Mouse (Mus musculus) monocyte, adult 5-6 weeks (primary cell): ENCODE results near the gene Tns4. TPM values are rescaled to one million over a fixed set of nuclear protein-coding genes. Genes with fewer than 3 reads are reported as not detected.

Source experiments
- ATAC-seq: fragments of 153-309, 156-312 bp; replicated peaks from 2 replicates; pipeline ENCODE4 v1.8.0; 2017; ENCODE audit warnings: mild to moderate bottlenecking; ENCODE audit not compliant: low TSS enrichment, insufficient number of reproducible peaks, severe bottlenecking, poor library complexity, low FRiP score
- total RNA-seq: library from RNA; stranded (forward); fragments of 200-1000, 200-491, 200-594 nt; gene quantifications from 3 replicates; pipeline ENCODE4 v1.2.3, GENCODE M21; 2017

Tns4 gene
- total RNA-seq, 1 experiment from 2014 or later = 4.2 TPM

DNA sequence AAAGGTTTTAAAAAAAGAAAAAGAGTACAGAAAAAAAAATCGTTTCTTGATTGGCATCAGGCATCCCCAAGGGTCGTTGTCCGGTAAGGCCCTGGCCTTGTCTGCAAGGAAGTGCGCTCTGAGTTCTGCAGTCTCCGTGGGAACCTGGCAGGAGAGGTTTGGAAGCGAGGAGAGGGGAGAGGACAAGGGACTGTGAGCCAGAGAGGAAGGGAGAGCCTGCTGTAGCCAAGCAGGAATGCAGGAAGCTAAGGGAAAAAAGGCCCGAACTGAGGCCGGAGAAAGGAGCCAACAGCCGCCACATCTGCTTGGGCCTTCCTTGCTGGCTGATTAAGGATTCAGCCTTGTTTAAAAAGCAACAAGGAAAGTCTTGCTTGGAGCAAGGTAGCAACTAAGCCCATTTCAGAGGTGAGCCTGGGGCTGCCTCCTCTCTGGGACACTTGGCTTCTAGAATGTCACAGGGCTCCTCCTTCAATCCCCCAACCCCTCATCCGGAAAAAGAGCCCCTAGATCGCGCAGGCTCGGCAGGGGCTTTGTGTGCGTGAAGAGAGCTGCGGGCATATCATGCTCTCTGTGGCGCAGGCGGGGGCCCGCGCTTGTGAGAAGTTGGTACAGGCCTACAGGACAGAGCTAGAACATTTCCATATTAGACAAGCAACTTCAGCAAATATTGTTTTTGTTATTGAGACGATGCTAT is 31.6 kb upstream of the Tns4 start:
- no peak for ATAC-seq

- no peak for ATAC-seq
These were observed 29.9 kb upstream of the Tns4 start for GRCm38 (mm10) chr11:99118963-99119362.

DNA sequence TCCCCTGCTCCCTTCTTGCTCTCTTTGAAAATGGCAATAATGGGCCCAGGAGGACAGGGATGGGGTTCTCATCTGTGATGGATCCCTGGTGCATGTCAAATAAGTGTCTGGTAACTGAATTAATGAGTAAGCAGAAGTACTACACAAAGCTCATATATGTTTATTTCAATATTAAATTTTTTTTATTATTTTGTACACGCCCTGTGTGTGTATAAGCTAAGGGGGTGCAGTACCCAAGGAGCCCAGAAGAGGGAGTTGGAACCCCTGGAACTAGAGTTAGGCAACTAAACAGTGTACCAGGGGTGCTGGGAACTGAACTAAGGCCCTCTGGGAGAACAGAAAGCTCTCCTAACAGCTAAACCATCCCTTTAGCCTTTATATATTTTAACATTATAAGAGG is 29.3 kb upstream of the Tns4 start:
- no peak for ATAC-seq

- ATAC-seq = no peak
These were observed 28.8 kb upstream of the Tns4 start for GRCm38 (mm10) chr11:99117907-99118306.

DNA sequence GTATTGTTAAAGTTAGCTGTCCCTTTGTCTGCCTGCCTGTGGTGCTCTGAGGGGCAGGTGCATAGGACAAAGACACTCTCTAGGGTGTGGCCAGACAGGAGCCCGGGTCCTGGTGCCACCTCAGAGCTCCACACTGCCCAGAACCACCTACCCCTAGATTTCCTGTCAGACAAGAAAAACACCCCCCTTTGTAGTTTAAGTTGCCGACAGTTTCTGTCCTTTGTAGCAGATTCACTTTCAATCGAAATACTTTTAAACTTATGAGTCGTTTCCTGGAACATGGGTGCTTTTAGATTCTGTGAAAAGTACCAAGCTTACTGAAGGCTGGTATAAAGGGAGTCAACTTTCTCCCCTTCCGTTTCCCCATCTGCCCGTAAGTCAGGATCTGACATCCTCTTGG is 26.8 kb upstream of the Tns4 start:
- ATAC-seq = no peak

- no peak for ATAC-seq
These were observed 24.0 kb upstream of the Tns4 start for GRCm38 (mm10) chr11:99113111-99113510.

DNA sequence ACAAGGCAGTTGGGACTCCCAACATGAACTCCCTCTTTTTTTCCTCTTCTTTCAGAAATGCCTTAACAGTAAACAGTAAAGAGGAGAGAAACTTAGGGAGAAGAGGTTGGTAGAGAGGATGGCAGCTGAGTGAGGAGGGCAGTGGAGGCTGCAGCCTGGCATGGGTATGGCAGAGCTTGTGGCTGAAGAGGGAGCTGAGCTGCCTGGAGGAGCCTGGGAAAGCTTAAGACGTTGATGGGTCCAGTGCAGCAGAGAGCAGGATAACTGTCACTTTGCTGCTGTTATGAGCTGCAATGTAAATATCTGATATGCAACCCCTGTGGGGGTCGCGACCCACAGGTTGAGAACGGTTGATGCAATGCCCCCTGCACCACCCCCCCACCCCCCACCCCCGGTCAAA is 23.6 kb upstream of the Tns4 start:
- 0 out of 2 replicates have a peak, but pooled peaks have one; percentile 27 for ATAC-seq

- no peak for ATAC-seq
These were observed 22.5 kb upstream of the Tns4 start for GRCm38 (mm10) chr11:99111631-99112030.

DNA sequence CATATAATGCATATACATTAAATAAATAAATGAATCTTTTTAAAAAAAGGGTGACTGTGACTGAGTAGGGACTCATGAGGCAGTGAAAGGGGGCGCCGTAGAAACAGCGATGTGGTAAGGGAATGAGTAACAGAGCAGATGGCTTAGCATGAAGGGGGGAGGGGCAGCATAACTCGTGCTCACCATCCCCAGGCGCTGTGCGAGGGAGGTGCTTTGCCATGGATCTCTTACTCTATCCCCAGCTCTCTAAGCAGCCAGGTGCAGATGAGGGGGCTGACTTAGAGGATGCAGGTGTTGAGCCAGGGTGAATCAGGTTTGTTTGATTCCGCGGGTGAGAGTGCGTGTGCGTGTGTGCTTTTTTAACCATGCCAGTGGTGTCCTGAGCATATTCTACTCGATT is 22.0 kb upstream of the Tns4 start:
- ATAC-seq = no peak

GRCm38 (mm10) chr11:99110370-99111110 is 21.4 kb upstream of the Tns4 start:
- no peak for ATAC-seq

DNA sequence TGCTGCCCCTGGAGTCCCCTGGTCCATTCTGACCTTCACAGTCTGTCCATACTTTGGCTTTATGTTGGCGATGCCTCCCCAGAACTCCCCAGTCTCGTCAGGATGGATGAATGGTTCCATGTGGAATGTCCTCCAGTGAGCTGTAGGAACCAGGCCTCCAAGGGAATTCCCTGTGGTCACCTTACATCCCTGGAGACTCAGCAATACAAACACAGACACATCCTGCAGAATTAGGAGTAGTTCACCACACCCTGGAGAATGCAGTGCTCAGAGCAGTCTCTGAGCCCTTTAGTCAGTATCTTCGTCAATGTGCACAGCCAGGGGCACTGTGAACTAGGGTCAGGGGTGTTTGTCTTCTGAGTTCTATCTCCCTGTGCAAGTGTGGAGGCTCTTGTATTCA is 19.2 kb upstream of the Tns4 start:
- ATAC-seq = no peak

GRCm38 (mm10) chr11:99105981-99106726 is 17.0 kb upstream of the Tns4 start:
- ATAC-seq = no peak

DNA sequence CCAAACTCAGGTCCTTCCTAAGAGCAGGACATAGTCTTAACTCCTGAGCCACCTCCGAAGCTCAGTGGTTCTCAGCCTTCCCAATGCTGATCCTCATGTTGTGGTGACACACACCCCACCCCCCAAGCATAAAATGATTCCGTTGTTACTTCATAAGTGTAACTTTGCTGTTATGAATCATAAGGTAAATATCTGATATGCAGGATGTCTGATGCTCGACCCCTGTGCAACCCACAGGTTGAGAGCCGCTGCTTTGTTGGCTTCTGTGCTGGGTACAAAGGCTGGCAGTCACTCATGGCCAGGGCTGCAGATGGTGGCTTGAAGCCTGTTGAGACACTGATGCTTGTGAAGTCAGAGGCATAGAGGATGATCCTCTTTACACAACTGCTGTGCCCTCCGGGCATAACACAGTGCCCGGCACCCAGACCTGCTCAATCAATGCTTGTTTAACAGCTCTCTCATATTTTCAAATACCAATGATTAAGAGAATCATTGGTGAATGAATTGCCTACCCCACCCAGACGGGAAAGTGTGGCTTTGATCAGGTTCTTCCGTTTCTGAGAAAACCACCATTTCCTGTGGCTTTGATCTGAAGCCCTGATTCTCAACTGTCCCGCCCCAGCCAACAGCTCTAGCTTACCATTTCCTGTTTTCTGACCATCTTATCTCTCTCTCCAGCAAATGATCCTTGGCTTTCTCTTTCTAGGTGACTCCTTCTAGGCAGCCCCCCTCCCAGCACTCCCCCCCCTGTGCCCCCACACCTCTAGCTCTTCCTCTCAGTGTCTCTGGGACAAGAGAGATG is 15.7 kb upstream of the Tns4 start:
- ATAC-seq = peak; percentile 58; the same call in 1 of the 2 replicates

GRCm38 (mm10) chr11:99102575-99103270 is 13.6 kb upstream of the Tns4 start:
- ATAC-seq = no peak

- ATAC-seq = no peak
These were observed 12.6 kb upstream of the Tns4 start for GRCm38 (mm10) chr11:99101693-99102092.

DNA sequence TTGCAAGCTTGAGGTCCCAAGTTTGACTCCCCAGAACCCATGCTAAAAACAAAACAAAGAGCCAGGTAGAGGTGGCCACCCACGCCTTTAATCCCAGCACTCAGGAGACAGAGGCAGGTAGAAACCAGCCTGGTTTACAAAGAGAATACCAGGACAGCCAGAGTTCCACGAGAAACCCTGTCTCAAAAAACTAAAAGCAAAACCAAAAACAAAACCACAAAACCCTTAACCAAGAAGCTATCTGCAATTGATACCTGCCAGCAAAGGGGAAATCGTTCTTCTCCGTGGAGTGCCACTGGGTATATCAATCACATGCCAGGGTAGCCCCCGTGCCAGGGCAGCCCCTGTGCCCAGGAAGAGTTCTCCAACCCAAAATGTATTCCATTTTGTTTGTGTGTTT is 11.1 kb upstream of the Tns4 start:
- ATAC-seq = no peak

DNA sequence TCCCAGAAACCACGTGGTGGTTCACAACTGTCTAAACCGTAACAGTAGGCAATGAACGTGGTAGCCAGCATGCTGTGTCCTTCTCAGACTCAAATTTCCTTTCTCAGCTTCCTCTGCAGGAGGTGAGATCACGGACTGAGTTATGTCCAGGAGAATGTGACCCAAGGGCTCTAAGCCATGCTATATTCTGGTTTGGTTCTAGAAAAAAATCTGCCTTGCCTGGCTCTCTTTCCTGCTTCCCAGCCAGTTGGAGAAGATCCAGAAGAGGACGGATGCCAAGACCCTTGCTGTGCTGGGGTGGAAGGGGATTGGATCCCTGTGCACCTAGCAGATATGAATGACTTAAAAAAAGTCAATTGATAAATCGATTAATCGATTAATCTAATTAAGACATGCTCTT is 10.4 kb upstream of the Tns4 start:
- no peak for ATAC-seq

- no peak for ATAC-seq
These were observed 9.8 kb upstream of the Tns4 start for GRCm38 (mm10) chr11:99098924-99099323.
